ENCODE assay signal across 8 mouse cellular contexts in genomic region chr8:94037806-94038205, GRCm38 (mm10). TPM values are rescaled to one million over a fixed set of nuclear protein-coding genes. Genes with fewer than 3 reads are reported as not detected.
DNase-seq lines count a peak whose midpoint lies in the region; ATAC-seq and TF ChIP-seq lines count a peak whose summit lies in the region.

No protein-coding gene starts in this region.

- H3K9ac ChIP-seq in heart, adult 2 months (ENCODE audit: low read depth, low read length): peak overlapping the region; percentile 49; the same call in 1 of the 2 replicates
- peak overlapping the region; percentile 94 for H3K9ac ChIP-seq in MEL (ENCODE audit: control insufficient read depth, low read depth, low read length, poor library complexity, severe bottlenecking)
- peak overlapping the region; percentile 37; the same call in 1 of the 2 replicates for H3K9ac ChIP-seq in forebrain, embryonic 11.5 days (ENCODE audit: low read length)
- peak overlapping the region; percentile 62 for H3K9ac ChIP-seq in midbrain, embryonic 14.5 days (replicated peaks; ENCODE audit: low read length)

- peak overlapping the region; percentile 78 for H3K27ac ChIP-seq in heart, adult 2 months
- peak overlapping the region; percentile 44 for H3K27ac ChIP-seq in MEL (ENCODE audit: control insufficient read depth, low read depth, low read length)
- no peak overlapping the region for H3K27ac ChIP-seq in forebrain, embryonic 11.5 days (ENCODE audit: low read depth, low read length)
- no peak overlapping the region for H3K27ac ChIP-seq in midbrain, embryonic 14.5 days (replicated peaks; ENCODE audit: low read depth, low read length)

- H3K9me3 ChIP-seq in MEL (replicated peaks; ENCODE audit: insufficient read depth, low read length): no peaks in the 10 kb centered on the region
- H3K9me3 ChIP-seq in forebrain, embryonic 11.5 days (ENCODE audit: control insufficient read depth, low read length): no peaks in the 10 kb centered on the region
- H3K9me3 ChIP-seq in midbrain, embryonic 14.5 days (ENCODE audit: control insufficient read depth, low read length): no peaks in the 10 kb centered on the region

- no peak for TF ChIP-seq RAD21 in MEL (IDR thresholded peaks at IDR 0.05; ENCODE audit: low read depth, low read length)

- TF ChIP-seq EP300 in heart, adult 2 months (IDR thresholded peaks at IDR 0.05; ENCODE audit: insufficient read depth, low read depth, low read length): no peak
- no peak for TF ChIP-seq EP300 in MEL (IDR thresholded peaks at IDR 0.05; ENCODE audit: low read depth in 1 of 2, low read length in 2 of 2)

- H3K4me3 ChIP-seq in heart, adult 2 months: peak overlapping the region; percentile 85
- H3K4me3 ChIP-seq in MEL (ENCODE audit: control insufficient read depth in 1 of 2, insufficient read depth in 1 of 2, low read depth in 2 of 2, low read length in 2 of 2): peak overlapping the region; percentile 75 to 99
- peak overlapping the region; percentile 44 for H3K4me3 ChIP-seq in forebrain, embryonic 11.5 days (ENCODE audit: low read depth, low read length)
- H3K4me3 ChIP-seq in midbrain, embryonic 14.5 days (replicated peaks; ENCODE audit: low read depth, low read length): peak overlapping the region; percentile 84

- peaks cover 6% of the 10 kb centered on the region for H3K79me2 ChIP-seq in heart, adult 2 months (replicated peaks; ENCODE audit: control insufficient read depth, insufficient read depth, low read length)
- H3K79me2 ChIP-seq in MEL (ENCODE audit: control insufficient read depth, insufficient read depth, low read length, poor library complexity): peaks cover 52% of the 10 kb centered on the region

- intact Hi-C loops in heart, adult 2 months (cut with DNase I): no loop called here
- intact Hi-C loops in heart, postnatal 36 days (cut with DNase I): loop anchor here (1.0 to 5.0 kb wide), 2 partner anchors 26 to 59 kb away; partner anchors contain the start of genes Amfr and Bbs2

- no peak for TF ChIP-seq POLR2A in heart, adult 2 months (IDR thresholded peaks at IDR 0.05; ENCODE audit: insufficient read depth, low read depth, low read length)
- no peak for TF ChIP-seq POLR2A in MEL (IDR thresholded peaks at IDR 0.05; ENCODE audit: control insufficient read depth in 1 of 2, insufficient read depth in 1 of 2, low read depth in 1 of 2, low read length in 2 of 2, poor library complexity in 1 of 2)

- TF ChIP-seq CTCF in heart, adult 2 months (IDR thresholded peaks at IDR 0.05): no peak
- TF ChIP-seq CTCF in MEL (IDR thresholded peaks at IDR 0.05 in 2 of 3, conservative IDR thresholded peaks at IDR 0.05 in 1 of 3; ENCODE audit: control insufficient read depth in 1 of 3, insufficient read depth in 1 of 3, low read depth in 2 of 3, low read length in 3 of 3, poor library complexity in 1 of 3, severe bottlenecking in 1 of 3): no peak

- H3K4me1 ChIP-seq in heart, adult 2 months (ENCODE audit: control insufficient read depth, insufficient read depth, low read length): peaks cover 4% of the 10 kb centered on the region
- peaks cover 9 to 20% of the 10 kb centered on the region in 2 experiments for H3K4me1 ChIP-seq in MEL (ENCODE audit: control insufficient read depth in 1 of 2, insufficient read depth in 2 of 2, low read length in 2 of 2)
- H3K4me1 ChIP-seq in forebrain, embryonic 11.5 days (replicated peaks; ENCODE audit: control insufficient read depth, insufficient read depth, low read length): peaks cover 12% of the 10 kb centered on the region
- peaks cover 22% of the 10 kb centered on the region for H3K4me1 ChIP-seq in midbrain, embryonic 14.5 days (ENCODE audit: control insufficient read depth, insufficient read depth, low read length)

- no peaks in the 10 kb centered on the region for H3K27me3 ChIP-seq in heart, adult 2 months (ENCODE audit: control insufficient read depth, insufficient read depth, low read length)
- no peaks in the 10 kb centered on the region for H3K27me3 ChIP-seq in MEL (ENCODE audit: control insufficient read depth in 1 of 2, insufficient read depth in 2 of 2, low read length in 2 of 2)
- no peaks in the 10 kb centered on the region for H3K27me3 ChIP-seq in forebrain, embryonic 11.5 days (ENCODE audit: control insufficient read depth, insufficient read depth, low read length)
- H3K27me3 ChIP-seq in midbrain, embryonic 14.5 days (ENCODE audit: control insufficient read depth, insufficient read depth, low read length): no peaks in the 10 kb centered on the region

- 8% methylated on average over 15 of the region's 15 CpGs for WGBS in heart, adult 2 months
- 13% methylated on average over 15 of the region's 15 CpGs for WGBS in forebrain, embryonic 11.5 days
- WGBS in midbrain, embryonic 14.5 days: 10% methylated on average over 15 of the region's 15 CpGs

- H3K4me2 ChIP-seq in forebrain, embryonic 11.5 days (ENCODE audit: low read depth, low read length, severe bottlenecking): peak overlapping the region; percentile 72
- H3K4me2 ChIP-seq in midbrain, embryonic 14.5 days (ENCODE audit: low read length): peak overlapping the region; percentile 65

- DNase-seq in heart, adult 2 months: no peak
- no peak for DNase-seq in heart, postnatal 36 days
- DNase-seq in MEL (ENCODE audit: low read depth, low spot score): peak; percentile 59
- DNase-seq in forebrain, embryonic 11.5 days (ENCODE audit: low spot score): no peak
- DNase-seq in kidney, postnatal 14 days: peak; percentile 21
- DNase-seq in midbrain, embryonic 14.5 days: peak; percentile 33
- no peak for DNase-seq in gastrocnemius, postnatal 10 days
- no peak for DNase-seq in gastrocnemius, adult 8-10 months (ENCODE audit: low spot score in 2 of 2)

- H3K36me3 ChIP-seq in heart, adult 2 months (ENCODE audit: control insufficient read depth, insufficient read depth, low read length): peaks cover 2% of the 10 kb centered on the region
- H3K36me3 ChIP-seq in MEL (ENCODE audit: control insufficient read depth in 1 of 2, insufficient read depth in 2 of 2, low read length in 2 of 2): peaks cover 2 to 34% of the 10 kb centered on the region in 2 experiments; a peak in 3 of 4 replicates
- no peaks in the 10 kb centered on the region for H3K36me3 ChIP-seq in forebrain, embryonic 11.5 days (ENCODE audit: control insufficient read depth, insufficient read depth, low read length)
- 0 out of 2 replicates have a peak, but pooled peaks cover 7% of the 10 kb centered on the region for H3K36me3 ChIP-seq in midbrain, embryonic 14.5 days (ENCODE audit: control insufficient read depth, insufficient read depth, low read length)

- no peak for ATAC-seq in forebrain, embryonic 11.5 days (replicated peaks; ENCODE audit: low FRiP score)
- no peak for ATAC-seq in midbrain, embryonic 14.5 days (ENCODE audit: low FRiP score, low TSS enrichment)

TF ChIP-seq in MEL, 35 proteins besides CTCF, POLR2A, EP300 and RAD21:
- TF ChIP-seq MYC (IDR thresholded peaks at IDR 0.05; ENCODE audit: low read depth, low read length) (0 out of 2 replicates have a peak, but pooled peaks have one; percentile 12), CHD2 (IDR thresholded peaks at IDR 0.05; ENCODE audit: low read length) (no peak), RCOR1 (IDR thresholded peaks at IDR 0.05; ENCODE audit: low read depth, low read length) (no peak), HCFC1 (IDR thresholded peaks at IDR 0.05; ENCODE audit: low read depth, low read length) (0 out of 2 replicates have a peak, but pooled peaks have one; percentile 3), ELF1 (IDR thresholded peaks at IDR 0.05; ENCODE audit: low read depth, low read length) (no peak), KAT2A (conservative IDR thresholded peaks at IDR 0.05; ENCODE audit: low read depth, low read length) (no peak)

RNA-seq across cellular contexts. Expression of gene Ogfod1, which starts 0.8 kb away (rescaled TPM):
- total RNA-seq in heart, adult 2 months (2021): 10 to 100 TPM; 28.0 to 30.3 TPM
- polyA plus RNA-seq in heart, adult 2 months (2012; rRNA removed): 11.3 and 19.6 TPM in 2 replicates
- 10 to 100 TPM; 33.4 to 33.9 TPM for total RNA-seq in heart, postnatal 36 days (2021)
- total RNA-seq in MEL (2012; rRNA removed): 16.0 and 16.3 TPM in 2 replicates
- polyA plus RNA-seq in MEL (2012; ENCODE audit: insufficient read depth in 1 of 2, insufficient read length in 2 of 2, low read depth in 1 of 2, low replicate concordance in 2 of 2, missing spikeins in 1 of 2): 10 to 100 TPM in 1 of 2 experiments, not detected in 1; 30.0 TPM
- 16.3 and 18.7 TPM in 2 replicates for polyA plus RNA-seq in forebrain, embryonic 11.5 days (2014; fragmentation: Nextera tagmentation; extraction: Ambion mirVana)
- polyA plus RNA-seq in midbrain, embryonic 14.5 days (2014; fragmentation: Nextera tagmentation; extraction: Ambion mirVana): 11.9 and 16.3 TPM in 2 replicates
- total RNA-seq in gastrocnemius, postnatal 10 days (2021): 10 to 100 TPM; 17.2 to 17.6 TPM
- total RNA-seq in gastrocnemius, adult 8-10 months (2022): 10 to 100 TPM; 23.9 to 30.7 (median 27.2) TPM

RNA-seq across cellular contexts. Expression of gene Nudt21, which starts 1.0 kb away (rescaled TPM):
- 10 to 100 TPM; 22.4 to 23.9 TPM for total RNA-seq in heart, adult 2 months (2021)
- 10.7 and 12.7 TPM in 2 replicates for polyA plus RNA-seq in heart, adult 2 months (2012; rRNA removed)
- total RNA-seq in heart, postnatal 36 days (2021): 10 to 100 TPM; 21.8 to 24.1 TPM
- total RNA-seq in MEL (2012; rRNA removed): 157 and 162 TPM in 2 replicates
- 100 to 1,000 TPM in 1 of 2 experiments, not detected in 1; 118 TPM for polyA plus RNA-seq in MEL (2012; ENCODE audit: insufficient read depth in 1 of 2, insufficient read length in 2 of 2, low read depth in 1 of 2, low replicate concordance in 2 of 2, missing spikeins in 1 of 2)
- polyA plus RNA-seq in forebrain, embryonic 11.5 days (2014; fragmentation: Nextera tagmentation; extraction: Ambion mirVana): 195 and 201 TPM in 2 replicates
- polyA plus RNA-seq in midbrain, embryonic 14.5 days (2014; fragmentation: Nextera tagmentation; extraction: Ambion mirVana): 99.1 and 120 TPM in 2 replicates
- 10 to 100 TPM; 25.9 to 28.3 TPM for total RNA-seq in gastrocnemius, postnatal 10 days (2021)
- 10 to 100 TPM in 2 of 4 experiments, 1 to 10 TPM in 2; 7.7 to 11.0 (median 9.8) TPM for total RNA-seq in gastrocnemius, adult 8-10 months (2022)

RNA-seq across cellular contexts. Expression of gene Amfr, which starts 25.2 kb away (rescaled TPM):
- total RNA-seq in heart, adult 2 months (2021): 100 to 1,000 TPM; 115 to 140 TPM
- polyA plus RNA-seq in heart, adult 2 months (2012; rRNA removed): 127 and 155 TPM in 2 replicates
- total RNA-seq in heart, postnatal 36 days (2021): 100 to 1,000 TPM; 124 to 131 TPM
- total RNA-seq in MEL (2012; rRNA removed): 82.7 and 90.0 TPM in 2 replicates
- polyA plus RNA-seq in MEL (2012; ENCODE audit: insufficient read depth in 1 of 2, insufficient read length in 2 of 2, low read depth in 1 of 2, low replicate concordance in 2 of 2, missing spikeins in 1 of 2): 100 to 1,000 TPM in 1 of 2 experiments, 10 to 100 TPM in 1; 80.1 to 292 TPM
- 60.5 and 65.3 TPM in 2 replicates for polyA plus RNA-seq in forebrain, embryonic 11.5 days (2014; fragmentation: Nextera tagmentation; extraction: Ambion mirVana)
- polyA plus RNA-seq in midbrain, embryonic 14.5 days (2014; fragmentation: Nextera tagmentation; extraction: Ambion mirVana): 65.0 and 81.6 TPM in 2 replicates
- total RNA-seq in gastrocnemius, postnatal 10 days (2021): 10 to 100 TPM; 81.5 to 82.3 TPM
- total RNA-seq in gastrocnemius, adult 8-10 months (2022): 100 to 1,000 TPM; 115 to 150 (median 130) TPM

Comparison
In these comparisons a context has a peak if more than half of its experiments do, and no peak if none do; other contexts are left out.
1. DNase-seq: peak in MEL (single experiment), kidney, postnatal 14 days (single experiment) and midbrain, embryonic 14.5 days (single experiment); none in heart, adult 2 months (0 of 2), heart, postnatal 36 days (0 of 2), forebrain, embryonic 11.5 days (single experiment), gastrocnemius, postnatal 10 days (single experiment) and gastrocnemius, adult 8-10 months (0 of 2).
2. H3K27ac ChIP-seq: peak in heart, adult 2 months (single experiment) and MEL (single experiment); none in forebrain, embryonic 11.5 days (single experiment) and midbrain, embryonic 14.5 days (single experiment).
3. H3K9ac ChIP-seq: peak in every context shown above with its lines; median percentile 94 in MEL; 62 in midbrain, embryonic 14.5 days; 49 in heart, adult 2 months; 37 in forebrain, embryonic 11.5 days.
4. Peak in every context shown above with its lines, with median percentiles within 50 percentile points of each other: H3K4me3 ChIP-seq.